Comparison of ENCODE assay signal across 12 mouse cellular contexts in the genomic region with DNA sequence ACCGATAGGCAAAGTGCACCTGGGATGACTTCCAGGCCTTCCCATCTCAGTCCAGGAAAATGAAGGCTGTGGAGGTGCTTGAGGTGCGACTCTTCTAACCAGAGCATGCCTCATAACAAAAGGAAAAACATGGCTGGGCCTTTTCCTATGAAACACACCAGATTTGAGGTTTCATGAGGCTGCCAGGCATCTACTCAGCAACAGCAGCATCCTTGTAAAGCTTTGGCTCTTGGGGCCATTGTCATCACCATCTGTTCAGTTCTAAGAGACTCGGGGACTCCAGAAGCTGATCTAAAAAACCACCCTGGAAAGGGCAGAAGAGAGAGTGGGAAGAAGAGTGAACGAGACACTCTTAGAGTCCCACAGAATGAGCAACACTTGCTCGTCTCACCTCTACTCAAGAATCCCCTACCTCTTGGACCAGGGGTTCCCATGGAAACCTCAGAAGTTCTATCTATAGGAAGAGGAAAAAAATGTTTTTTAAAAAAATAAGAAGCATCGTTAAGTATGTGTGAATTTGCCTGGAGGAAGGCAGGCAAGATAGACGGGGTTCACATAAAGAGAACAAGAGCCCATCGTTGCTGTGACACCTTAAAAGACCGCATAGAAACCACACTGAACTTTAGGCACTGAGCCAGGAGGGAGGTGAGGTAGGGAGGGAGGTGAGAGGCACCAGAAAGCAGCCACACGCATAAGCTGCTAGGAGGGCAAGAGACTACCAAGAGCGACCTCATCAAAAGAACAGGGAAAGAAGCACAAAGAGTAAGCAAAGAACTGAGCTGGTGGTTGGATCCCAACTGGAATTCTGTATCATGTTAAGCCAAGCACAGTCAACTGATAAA. TPM values are rescaled to one million over a fixed set of nuclear protein-coding genes. Genes with fewer than 3 reads are reported as not detected.
DNase-seq lines count a peak whose midpoint lies in the region; ATAC-seq lines count a peak whose summit lies in the region.
"Had no signal": no experiment of that assay in that cellular context is flagged by ENCODE, and none has a peak within 500 bp of the region (broad histone marks: within the 10 kb centered on the region; RNA-seq: fewer than 3 reads in every experiment).

No protein-coding gene starts in this region.

- no peak for DNase-seq in cerebellum, adult 11 months
- peak; percentile 66 for DNase-seq in right cerebral cortex, adult 18-20 months
- no peak for DNase-seq in right cerebral cortex, postnatal 14 days
- peak; percentile 37 to 49 for DNase-seq in left cerebral cortex, adult 18-20 months (ENCODE audit: low spot score in 2 of 2)
- peak; percentile 52 for DNase-seq in right cerebral cortex, postnatal 25 days
- DNase-seq in spleen, postnatal 10 days (ENCODE audit: low spot score in 2 of 2) = no peak
- no peak for DNase-seq in urinary bladder, adult 18-20 months (ENCODE audit: low spot score in 2 of 2)
- DNase-seq: kidney, adult 9 months; lung, postnatal 4 days; midbrain, embryonic 14.5 days had no signal

- ATAC-seq in cerebellum, adult (ENCODE audit: insufficient number of reproducible peaks, low FRiP score, low TSS enrichment) = peak; percentile 6; the same call in 1 of the 2 replicates
- ATAC-seq: Patski had no signal

RNA-seq across cellular contexts. Expression of a gene that starts 25.5 kb away (rescaled TPM):
- total RNA-seq in left cerebral cortex, adult 18-20 months (2021) = 100 to 1,000 TPM; 154 to 171 TPM

Comparison
In these comparisons a context has a peak if more than half of its experiments do, and no peak if none do; other contexts are left out.
1. DNase-seq: peak in right cerebral cortex, adult 18-20 months (single experiment), left cerebral cortex, adult 18-20 months (2 of 2) and right cerebral cortex, postnatal 25 days (single experiment); none in cerebellum, adult 11 months (single experiment), right cerebral cortex, postnatal 14 days (single experiment), spleen, postnatal 10 days (0 of 2) and urinary bladder, adult 18-20 months (0 of 2).